Mouse (Mus musculus): ENCODE measurements around the gene Mga. TPM values are rescaled to one million over a fixed set of nuclear protein-coding genes. Genes with fewer than 3 reads are reported as not detected.

Gene Mga
- total and polyA plus RNA-seq, 3 experiments, result 21.8 to 37.5 (median 30.1) TPM

- H3K4me3 ChIP-seq (replicated peaks in 1 of 3; ENCODE audit: low read depth in 2 of 3, low read length in 2 of 3, poor library complexity in 1 of 3), result no peak overlapping the region
- dilution Hi-C loops (cut with MboI; ENCODE audit: extremely low pct_ligation_motif_present, extremely low pct_unique_long_range_greater_than_20kb, low sequenced_read_pairs), result no loop called here
- TF ChIP-seq USF1 (IDR thresholded peaks at IDR 0.05; ENCODE audit: low read depth, low read length) (no peak), TCF12 (IDR thresholded peaks at IDR 0.05; ENCODE audit: low read depth, low read length) (no peak)
- H3K27me3 ChIP-seq (replicated peaks), result no peaks in the 10 kb centered on the region
- no peak overlapping the region for H3K27ac ChIP-seq (ENCODE audit: insufficient read depth, low read depth)
- DNase-seq (ENCODE audit: extremely low read depth), result no peak
- H3K36me3 ChIP-seq (replicated peaks in 1 of 2; ENCODE audit: control insufficient read depth in 1 of 2, insufficient read depth in 1 of 2, low read length in 1 of 2), result peaks cover 6 to 21% of the 10 kb centered on the region in 2 experiments
- H3K79me2 ChIP-seq (replicated peaks; ENCODE audit: control insufficient read depth, extremely low read depth, insufficient read depth, poor library complexity, severe bottlenecking), result no peaks in the 10 kb centered on the region
- H3K4me2 ChIP-seq (ENCODE audit: insufficient read depth, low read depth, poor library complexity, severe bottlenecking), result no peak overlapping the region
- H3K9me3 ChIP-seq (replicated peaks; ENCODE audit: low read length), result no peaks in the 10 kb centered on the region
- in situ Hi-C loops (cut with MboI; ENCODE audit: low pct_ligation_motif_present, low pct_unique_long_range_greater_than_20kb, low sequenced_read_pairs), result no loop called here
- no peak overlapping the region for H3K9ac ChIP-seq (ENCODE audit: insufficient read depth, low read depth)
- H3K4me1 ChIP-seq (ENCODE audit: control insufficient read depth in 1 of 2, insufficient read depth in 2 of 2), result no peaks in the 10 kb centered on the region
These were observed 84.6 kb downstream of the Mga start for GRCm38 (mm10) chr2:119981631-119982030.

- no peak overlapping the region for H3K4me3 ChIP-seq (replicated peaks in 1 of 3; ENCODE audit: low read depth in 2 of 3, low read length in 2 of 3, poor library complexity in 1 of 3)
- H3K27ac ChIP-seq (ENCODE audit: insufficient read depth, low read depth), result no peak overlapping the region
- TF ChIP-seq MAX (IDR thresholded peaks at IDR 0.05; ENCODE audit: low read length) (no peak), POLR2AphosphoS2 (IDR thresholded peaks at IDR 0.05; ENCODE audit: low read depth, low read length) (no peak), TCF12 (IDR thresholded peaks at IDR 0.05; ENCODE audit: low read depth, low read length) (no peak)
- no peaks in the 10 kb centered on the region for H3K27me3 ChIP-seq (replicated peaks)
- no peak overlapping the region for H3K9ac ChIP-seq (ENCODE audit: insufficient read depth, low read depth)
- H3K79me2 ChIP-seq (replicated peaks; ENCODE audit: control insufficient read depth, extremely low read depth, insufficient read depth, poor library complexity, severe bottlenecking), result no peaks in the 10 kb centered on the region
- no peaks in the 10 kb centered on the region for H3K9me3 ChIP-seq (replicated peaks; ENCODE audit: low read length)
- dilution Hi-C loops (cut with MboI; ENCODE audit: extremely low pct_ligation_motif_present, extremely low pct_unique_long_range_greater_than_20kb, low sequenced_read_pairs) (no loop called here), in situ Hi-C loops (cut with MboI; ENCODE audit: low pct_ligation_motif_present, low pct_unique_long_range_greater_than_20kb, low sequenced_read_pairs) (no loop called here)
- peaks cover 0 to 3% of the 10 kb centered on the region in 2 experiments; a peak in 1 of 4 replicates for H3K4me1 ChIP-seq (ENCODE audit: control insufficient read depth in 1 of 2, insufficient read depth in 2 of 2)
- DNase-seq (ENCODE audit: extremely low read depth), result no peak
- H3K36me3 ChIP-seq (replicated peaks in 1 of 2; ENCODE audit: control insufficient read depth in 1 of 2, insufficient read depth in 1 of 2, low read length in 1 of 2), result peaks cover 6 to 21% of the 10 kb centered on the region in 2 experiments
- H3K4me2 ChIP-seq (ENCODE audit: insufficient read depth, low read depth, poor library complexity, severe bottlenecking), result no peak overlapping the region
These were observed 88.8 kb downstream of the Mga start for GRCm38 (mm10) chr2:119985871-119986270.

- dilution Hi-C loops (cut with MboI; ENCODE audit: extremely low pct_ligation_motif_present, extremely low pct_unique_long_range_greater_than_20kb, low sequenced_read_pairs), result no loop called here
- Histone ChIP-seq H3K4me1 (ENCODE audit: control insufficient read depth in 1 of 2, insufficient read depth in 2 of 2) (peaks cover 0 to 3% of the 10 kb centered on the region in 2 experiments; a peak in 1 of 4 replicates), H3K36me3 (replicated peaks in 1 of 2; ENCODE audit: control insufficient read depth in 1 of 2, insufficient read depth in 1 of 2, low read length in 1 of 2) (peaks cover 6 to 22% of the 10 kb centered on the region in 2 experiments), H3K9me3 (replicated peaks; ENCODE audit: low read length) (no peaks in the 10 kb centered on the region), H3K79me2 (replicated peaks; ENCODE audit: control insufficient read depth, extremely low read depth, insufficient read depth, poor library complexity, severe bottlenecking) (no peaks in the 10 kb centered on the region), H3K4me3 (replicated peaks in 1 of 3; ENCODE audit: low read depth in 2 of 3, low read length in 2 of 3, poor library complexity in 1 of 3) (no peak overlapping the region), H3K27ac (ENCODE audit: insufficient read depth, low read depth) (no peak overlapping the region), H3K4me2 (ENCODE audit: insufficient read depth, low read depth, poor library complexity, severe bottlenecking) (no peak overlapping the region), H3K9ac (ENCODE audit: insufficient read depth, low read depth) (no peak overlapping the region), H3K27me3 (replicated peaks) (no peaks in the 10 kb centered on the region)
- TF ChIP-seq JUND (conservative IDR thresholded peaks at IDR 0.05; ENCODE audit: low read depth, low read length) (no peak), CTCF (conservative IDR thresholded peaks at IDR 0.05 in 1 of 2, IDR thresholded peaks at IDR 0.05 in 1 of 2; ENCODE audit: low read depth in 2 of 2, low read length in 2 of 2) (no peak), PAX5 (IDR thresholded peaks at IDR 0.05; ENCODE audit: low read length) (no peak), ELF1 (IDR thresholded peaks at IDR 0.05; ENCODE audit: low read depth, low read length) (no peak), TBP (conservative IDR thresholded peaks at IDR 0.05; ENCODE audit: low read depth, low read length) (no peak), POLR2AphosphoS2 (IDR thresholded peaks at IDR 0.05; ENCODE audit: low read depth, low read length) (no peak), EP300 (IDR thresholded peaks at IDR 0.05; ENCODE audit: low read length) (no peak), MAX (IDR thresholded peaks at IDR 0.05; ENCODE audit: low read length) (no peak), IRF4 (IDR thresholded peaks at IDR 0.05; ENCODE audit: low read depth, low read length) (no peak), MEF2A (IDR thresholded peaks at IDR 0.05; ENCODE audit: borderline replicate concordance, low read depth, low read length) (no peak), ZKSCAN1 (IDR thresholded peaks at IDR 0.05; ENCODE audit: borderline replicate concordance, low read depth, low read length) (no peak), ZC3H11A (IDR thresholded peaks at IDR 0.05; ENCODE audit: low read depth, low read length) (no peak), BHLHE40 (IDR thresholded peaks at IDR 0.05; ENCODE audit: low read depth, low read length) (no peak), USF1 (IDR thresholded peaks at IDR 0.05; ENCODE audit: low read depth, low read length) (no peak)
- no peak for DNase-seq (ENCODE audit: extremely low read depth)
- in situ Hi-C loops (cut with MboI; ENCODE audit: low pct_ligation_motif_present, low pct_unique_long_range_greater_than_20kb, low sequenced_read_pairs), result no loop called here
These were observed 89.3 kb downstream of the Mga start for GRCm38 (mm10) chr2:119986369-119986768.
